ENCODE assay signal across 22 mouse cellular contexts in the genomic region with DNA sequence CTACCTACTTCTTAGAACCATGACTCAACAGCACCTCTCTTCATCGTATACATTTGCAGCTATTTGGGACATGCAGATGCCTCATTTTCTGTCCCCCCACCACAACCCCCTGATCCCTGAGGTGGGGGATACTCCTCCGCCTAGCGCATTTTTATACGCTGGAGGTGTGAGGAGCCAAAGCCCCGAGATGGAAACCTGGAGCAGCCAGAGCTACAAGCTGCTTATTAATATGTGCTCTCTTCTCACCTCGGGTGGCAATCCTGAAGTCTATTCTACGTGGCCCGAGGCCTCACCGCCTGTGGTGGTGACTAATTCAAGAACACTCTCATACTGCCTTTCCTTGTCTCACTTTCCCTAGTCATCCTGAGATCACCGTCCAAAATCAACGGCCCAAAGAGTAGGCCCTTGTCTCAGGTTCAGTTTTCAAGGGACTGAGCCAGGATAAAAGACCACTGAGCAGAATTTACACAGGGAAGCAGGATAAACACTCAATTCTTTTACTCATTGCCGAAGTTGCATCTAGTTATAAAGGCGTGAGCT. TPM values are rescaled to one million over a fixed set of nuclear protein-coding genes. Genes with fewer than 3 reads are reported as not detected.
"Had no signal": no experiment of that assay in that cellular context is flagged by ENCODE, and none has a peak within 500 bp of the region (broad histone marks: within the 10 kb centered on the region; RNA-seq: fewer than 3 reads in every experiment).

No protein-coding gene starts in this region.

- ATAC-seq: liver, postnatal 0 days; lung, postnatal 0 days had no signal

- H3K36me3 ChIP-seq: lung, embryonic 15.5 days; midbrain, embryonic 10.5 days; midbrain, embryonic 12.5 days; neural tube, embryonic 12.5 days; stomach, embryonic 15.5 days had no signal

- H3K27ac ChIP-seq: lung, embryonic 15.5 days; macrophage; midbrain, embryonic 10.5 days; midbrain, embryonic 12.5 days; neural tube, embryonic 12.5 days; stomach, embryonic 15.5 days; stomach, postnatal 0 days had no signal

- DNase-seq: liver, postnatal 0 days; lung, adult 2 months; lung, postnatal 14 days; lung, postnatal 36 days; midbrain, embryonic 14.5 days; right cerebral cortex, postnatal 14 days; thymus, adult 2 months; thymus, postnatal 25 days; thymus, postnatal 4 days had no signal

- H3K9me3 ChIP-seq: lung, embryonic 15.5 days; midbrain, embryonic 10.5 days; midbrain, embryonic 12.5 days; neural tube, embryonic 12.5 days; stomach, embryonic 15.5 days had no signal

- H3K4me2 ChIP-seq: lung, embryonic 15.5 days; midbrain, embryonic 12.5 days; neural tube, embryonic 12.5 days; stomach, embryonic 15.5 days had no signal

- H3K4me3 ChIP-seq: lung, embryonic 15.5 days; midbrain, embryonic 10.5 days; midbrain, embryonic 12.5 days; neural tube, embryonic 12.5 days; stomach, embryonic 15.5 days had no signal

- H3K9ac ChIP-seq: liver, postnatal 0 days; lung, embryonic 15.5 days; midbrain, embryonic 12.5 days; neural tube, embryonic 12.5 days; stomach, embryonic 15.5 days had no signal

- H3K27me3 ChIP-seq: lung, embryonic 15.5 days; midbrain, embryonic 12.5 days; neural tube, embryonic 12.5 days; stomach, embryonic 15.5 days had no signal

RNA-seq across cellular contexts. Expression of gene 9030612E09Rik, which starts 42.9 kb away (rescaled TPM):
- total RNA-seq: megakaryocyte progenitor cell, adult 5-6 weeks; megakaryocyte-erythroid progenitor cell, adult 5-6 weeks; monocyte, adult 5-6 weeks; neutrophil, adult 5-6 weeks had no signal
- polyA plus RNA-seq: liver, postnatal 0 days; macrophage; spleen, adult 2 months had no signal

RNA-seq across cellular contexts. Expression of gene Sobp, which starts 43.1 kb away (rescaled TPM):
- total RNA-seq: megakaryocyte progenitor cell, adult 5-6 weeks; megakaryocyte-erythroid progenitor cell, adult 5-6 weeks; monocyte, adult 5-6 weeks; neutrophil, adult 5-6 weeks had no signal
- polyA plus RNA-seq: macrophage had no signal
